Mouse (Mus musculus) stomach, postnatal 0 days (tissue): ENCODE data around the gene Arhgef2. TPM values are rescaled to one million over a fixed set of nuclear protein-coding genes. Genes with fewer than 3 reads are reported as not detected.

ENCODE experiments used
- ATAC-seq: fragments of 200-750 bp; cut with Nextera tagmentation; 2 replicates; pipeline ENCODE4 v1.8.0; 2017; ENCODE audit not compliant: low FRiP score, low TSS enrichment
- DNase-seq: peaks from one replicate; pipeline ENCODE4 v3.0.0-alpha.2; 2016; ENCODE audit warnings: low spot score
- H3K27ac ChIP-seq: fragments of 300-500 bp; sonication (generic); replicated peaks from 2 replicates; pipeline ENCODE4 v1.5.1; 2014; ENCODE audit warnings: mild to moderate bottlenecking, control low read depth
- H3K27me3 ChIP-seq: fragments of 300-500 bp; sonication (generic); 2 replicates; pipeline ENCODE4 v1.6.1; 2014; ENCODE audit warnings: low read length; ENCODE audit not compliant: control insufficient read depth, insufficient read depth
- H3K36me3 ChIP-seq: fragments of 300-500 bp; sonication (generic); 2 replicates; pipeline ENCODE4 v1.6.1; 2014; ENCODE audit warnings: low read length, mixed read lengths; ENCODE audit not compliant: control insufficient read depth, insufficient read depth
- H3K4me1 ChIP-seq: fragments of 300-500 bp; sonication (generic); replicated peaks from 2 replicates; pipeline ENCODE4 v1.6.1; 2014; ENCODE audit warnings: antibody characterized with exemption; ENCODE audit not compliant: control insufficient read depth, insufficient read depth
- H3K4me2 ChIP-seq: fragments of 300-500 bp; sonication (generic); replicated peaks from 2 replicates; pipeline ENCODE4 v1.6.1; 2014; ENCODE audit warnings: low read depth, mild to moderate bottlenecking, control low read depth, moderate library complexity
- H3K4me3 ChIP-seq: fragments of 300-500 bp; sonication (generic); 2 replicates; pipeline ENCODE4 v1.5.1; 2014; ENCODE audit warnings: low read depth, low read length, control low read depth
- H3K9ac ChIP-seq: fragments of 300-500 bp; sonication (generic); 2 replicates; pipeline ENCODE4 v1.6.1; 2014; ENCODE audit warnings: mild to moderate bottlenecking, low read length, control low read depth, mixed read lengths
- H3K9me3 ChIP-seq: fragments of 300-500 bp; sonication (generic); 2 replicates; pipeline ENCODE4 v1.6.1; 2016; ENCODE audit warnings: low read length; ENCODE audit not compliant: control insufficient read depth
- CTCF ChIP-seq: IDR thresholded peaks from 2 replicates; pipeline ENCODE4 v1.5.1; 2016; ENCODE audit warnings: antibody characterized with exemption, low read depth, mild to moderate bottlenecking, moderate library complexity
- EP300 ChIP-seq: optimal IDR thresholded peaks from 2 replicates; pipeline ENCODE3; 2016; ENCODE audit warnings: antibody characterized with exemption
- polyA plus RNA-seq: library from polyadenylated mRNA; unstranded; fragments of >200 nt; fragmentation: Nextera tagmentation; extraction: Ambion mirVana; gene quantifications from 2 replicates; pipeline ENCODE4 v1.2.1, GENCODE M21; 2015

The Arhgef2 gene
- polyA plus RNA-seq, 1 experiment from 2014 or later: 29.0 TPM

DNA sequence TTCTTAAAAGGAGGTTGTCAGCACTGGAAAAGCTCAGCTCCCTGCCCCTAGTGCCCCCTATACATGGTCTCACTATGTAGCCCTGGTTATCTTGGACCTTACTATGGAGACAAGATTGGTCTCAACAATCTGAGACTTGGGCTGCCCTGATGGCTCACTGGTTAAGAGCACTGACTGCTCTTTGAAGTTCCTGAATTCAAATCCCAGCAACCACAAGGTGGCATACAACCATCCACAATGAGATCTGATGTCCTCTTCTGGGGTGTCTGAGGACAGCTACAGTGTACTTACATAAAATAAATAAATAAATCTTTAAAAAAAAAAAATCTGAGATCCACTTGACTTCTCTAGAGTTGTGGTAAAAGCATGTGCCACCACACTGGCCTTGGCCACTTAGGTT lies 89.8 kb downstream of the Arhgef2 start:
- no peak overlapping the region for H3K9ac ChIP-seq
- no peaks in the 10 kb centered on the region for H3K27me3 ChIP-seq
- H3K4me1 ChIP-seq: no peaks in the 10 kb centered on the region
- H3K4me3 ChIP-seq: no peak overlapping the region
- H3K27ac ChIP-seq: no peak overlapping the region
- H3K9me3 ChIP-seq: no peaks in the 10 kb centered on the region
- H3K4me2 ChIP-seq: no peak overlapping the region
- DNase-seq (no peak), ATAC-seq (0 out of 2 replicates have a peak, but pooled peaks have one; percentile 6)
- peaks cover 47% of the 10 kb centered on the region for H3K36me3 ChIP-seq
- TF ChIP-seq CTCF (peak; percentile 28; the same call in 1 of the 2 replicates), EP300 (no peak)

Other genes starting within 250 kb of the Arhgef2 start
- gene Paqr6, start 241.4 kb upstream of the Arhgef2 start, polyA plus RNA-seq: 12.3 and 16.2 TPM in 2 replicates
- gene Bglap3, start 233.2 kb upstream of the Arhgef2 start, polyA plus RNA-seq: 199 and 225 TPM in 2 replicates
- 20.1 and 24.9 TPM in 2 replicates for gene Bglap2, start 227.3 kb upstream of the Arhgef2 start, polyA plus RNA-seq
- gene Bglap, start 221.5 kb upstream of the Arhgef2 start, polyA plus RNA-seq: 0.64 TPM in 1 of 2 replicates, not detected in the other
- 55.6 and 58.1 TPM in 2 replicates for gene Pmf1, start 195.6 kb upstream of the Arhgef2 start, polyA plus RNA-seq
- gene Slc25a44, start 180.8 kb upstream of the Arhgef2 start, polyA plus RNA-seq: 9.7 and 9.8 TPM in 2 replicates
- gene Sema4a, start 144.8 kb upstream of the Arhgef2 start, polyA plus RNA-seq: 27.9 and 32.7 TPM in 2 replicates
- 250 and 267 TPM in 2 replicates for gene Lmna, start 96.0 kb upstream of the Arhgef2 start, polyA plus RNA-seq
- gene Mex3a, start 73.6 kb upstream of the Arhgef2 start, polyA plus RNA-seq: 3.3 and 3.4 TPM in 2 replicates
- gene Rab25, start 57.7 kb upstream of the Arhgef2 start, polyA plus RNA-seq: 252 and 271 TPM in 2 replicates
- 154 and 157 TPM in 2 replicates for gene Lamtor2, start 52.9 kb upstream of the Arhgef2 start, polyA plus RNA-seq
- 19.5 and 21.8 TPM in 2 replicates for gene Ubqln4, start 52.2 kb upstream of the Arhgef2 start, polyA plus RNA-seq
- 257 and 271 TPM in 2 replicates for gene Ssr2, start 30.1 kb upstream of the Arhgef2 start, polyA plus RNA-seq
- gene Rxfp4, start 47.2 kb downstream of the Arhgef2 start, polyA plus RNA-seq: 0.07 TPM in 1 of 2 replicates, not detected in the other
- 38.1 and 45.9 TPM in 2 replicates for gene Khdc4, start 79.8 kb downstream of the Arhgef2 start, polyA plus RNA-seq
- 85.5 and 86.9 TPM in 2 replicates for gene Rit1, start 110.9 kb downstream of the Arhgef2 start, polyA plus RNA-seq
- 9.6 and 10.1 TPM in 2 replicates for gene Syt11, start 169.2 kb downstream of the Arhgef2 start, polyA plus RNA-seq
- 2.8 TPM in 2 replicates for gene Gon4l, start 229.3 kb downstream of the Arhgef2 start, polyA plus RNA-seq